ENCODE assay signal across 24 mouse cellular contexts in genomic region chr4:59069276-59069675, GRCm38 (mm10).
"Had no signal": no experiment of that assay in that cellular context is flagged by ENCODE, and none has a peak within 500 bp of the region (broad histone marks: within the 10 kb centered on the region; RNA-seq: fewer than 3 reads in every experiment).

No protein-coding gene starts in this region.

- H3K27ac ChIP-seq: heart, adult 2 months; heart, embryonic 13.5 days; heart, embryonic 15.5 days; hindbrain, embryonic 12.5 days; hindbrain, embryonic 14.5 days; kidney, embryonic 15.5 days; kidney, postnatal 0 days; limb, embryonic 13.5 days; limb, embryonic 15.5 days had no signal

- ATAC-seq: hindbrain, embryonic 16.5 days had no signal

- H3K4me1 ChIP-seq: heart, embryonic 13.5 days; heart, embryonic 15.5 days; hindbrain, embryonic 12.5 days; kidney, embryonic 15.5 days; limb, embryonic 13.5 days; limb, embryonic 15.5 days had no signal

- H3K4me2 ChIP-seq: heart, embryonic 11.5 days; heart, embryonic 13.5 days; heart, embryonic 15.5 days; hindbrain, embryonic 12.5 days; hindbrain, embryonic 14.5 days; kidney, embryonic 15.5 days; limb, embryonic 13.5 days; limb, embryonic 15.5 days had no signal

- H3K9ac ChIP-seq: heart, embryonic 13.5 days; heart, embryonic 15.5 days; hindbrain, embryonic 12.5 days; hindbrain, embryonic 14.5 days; kidney, embryonic 15.5 days; limb, embryonic 13.5 days; limb, embryonic 15.5 days had no signal

- H3K9me3 ChIP-seq: heart, embryonic 13.5 days; heart, embryonic 15.5 days; hindbrain, embryonic 12.5 days; kidney, embryonic 15.5 days; limb, embryonic 13.5 days; limb, embryonic 15.5 days had no signal

- H3K4me3 ChIP-seq: heart, adult 2 months; heart, embryonic 13.5 days; heart, embryonic 15.5 days; hindbrain, embryonic 12.5 days; kidney, embryonic 15.5 days; limb, embryonic 13.5 days; limb, embryonic 15.5 days had no signal

- H3K27me3 ChIP-seq: heart, embryonic 13.5 days; heart, embryonic 15.5 days; hindbrain, embryonic 12.5 days; kidney, embryonic 15.5 days; limb, embryonic 13.5 days; limb, embryonic 15.5 days had no signal

- DNase-seq: gastrocnemius, postnatal 14 days; gastrocnemius, postnatal 36 days; heart, adult 11 months; heart, adult 2 months; heart, postnatal 14 days; heart, postnatal 36 days; kidney, adult 11 months; kidney, adult 2 months; kidney, adult 9 months; kidney, postnatal 14 days; kidney, postnatal 36 days; layer of hippocampus, adult 9-11 months; layer of hippocampus, postnatal 36 days; left cerebral cortex, postnatal 4 days had no signal

- H3K36me3 ChIP-seq: heart, embryonic 13.5 days; heart, embryonic 15.5 days; hindbrain, embryonic 12.5 days; kidney, embryonic 15.5 days; limb, embryonic 13.5 days; limb, embryonic 15.5 days had no signal
